Mouse (Mus musculus): ENCODE measurements around the gene Otud7b.

Otud7b gene

DNA sequence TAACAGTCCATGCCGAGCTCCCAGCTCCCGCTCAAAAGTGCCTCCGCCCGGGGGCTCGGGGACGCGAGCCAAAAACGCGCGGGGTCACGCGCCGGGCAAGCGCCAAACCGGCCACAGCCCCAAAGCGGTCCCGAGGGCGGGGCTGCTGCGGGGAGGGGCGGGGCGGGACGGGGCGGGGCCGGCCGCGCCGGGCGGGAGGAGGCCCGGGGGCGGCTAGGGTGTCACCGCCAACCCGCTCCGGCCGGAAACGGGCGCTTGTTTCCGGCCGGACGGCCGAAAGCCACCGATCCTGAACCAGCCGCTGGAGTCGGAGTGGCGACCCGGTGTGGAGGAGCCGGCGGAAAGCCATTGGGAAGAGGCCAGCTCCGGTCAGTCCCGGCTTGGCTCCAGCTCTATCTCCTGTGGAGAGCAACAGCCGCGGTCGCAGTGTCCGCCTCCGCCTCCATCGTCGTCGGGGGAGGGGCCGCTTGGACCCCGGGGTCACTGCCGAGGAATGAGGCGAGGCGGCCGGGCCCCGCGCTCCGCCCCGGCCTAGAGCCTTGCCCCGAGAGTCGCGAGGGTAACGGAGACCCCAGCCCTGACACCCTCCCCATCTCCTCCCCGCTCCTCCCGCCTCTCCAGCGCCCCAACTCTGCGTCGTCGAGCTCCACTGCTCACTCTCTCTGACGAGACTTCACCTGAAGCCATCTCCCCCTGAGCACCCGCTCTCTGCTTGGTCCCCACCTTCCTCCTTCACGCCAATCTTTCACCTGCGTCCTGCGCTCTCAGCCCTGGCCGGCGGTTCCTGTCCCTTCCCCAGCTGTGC, at the start of gene Otud7b:
Otud7b (plus strand) TSS at position 267 of the 805 bp plus-strand sequence.
- in situ Hi-C loops (cut with MboI; ENCODE audit: low pct_unique_long_range_greater_than_20kb in 1 of 2, low sequenced_read_pairs in 2 of 2, unreplicated experiment in 1 of 2): no loop called here

DNA sequence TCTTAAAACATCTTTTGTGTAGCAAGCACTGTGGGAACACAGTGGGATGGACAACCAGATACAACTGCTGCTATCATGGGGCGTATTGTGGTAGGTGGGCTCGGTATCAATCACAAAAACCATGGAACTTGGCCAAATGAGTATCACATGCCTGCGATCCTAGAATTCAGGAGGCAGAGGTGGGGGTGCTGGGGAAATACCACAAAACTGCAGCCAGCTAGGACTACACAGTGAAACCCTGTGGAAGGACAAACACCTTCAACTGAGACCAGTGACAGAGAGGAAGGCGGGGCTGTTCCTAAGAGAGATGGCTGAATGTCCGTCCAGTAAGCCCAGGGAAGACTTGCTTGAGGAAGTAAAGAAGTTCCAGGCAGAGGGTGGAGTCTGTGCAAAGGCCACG, 49.0 kb upstream of the Otud7b start:
- in situ Hi-C loops (cut with MboI; ENCODE audit: low pct_unique_long_range_greater_than_20kb in 1 of 2, low sequenced_read_pairs in 2 of 2, unreplicated experiment in 1 of 2): loop anchor here (5.0 to 10.0 kb wide), 2 partner anchors 80 to 93 kb away; no protein-coding TSS in a partner anchor

DNA sequence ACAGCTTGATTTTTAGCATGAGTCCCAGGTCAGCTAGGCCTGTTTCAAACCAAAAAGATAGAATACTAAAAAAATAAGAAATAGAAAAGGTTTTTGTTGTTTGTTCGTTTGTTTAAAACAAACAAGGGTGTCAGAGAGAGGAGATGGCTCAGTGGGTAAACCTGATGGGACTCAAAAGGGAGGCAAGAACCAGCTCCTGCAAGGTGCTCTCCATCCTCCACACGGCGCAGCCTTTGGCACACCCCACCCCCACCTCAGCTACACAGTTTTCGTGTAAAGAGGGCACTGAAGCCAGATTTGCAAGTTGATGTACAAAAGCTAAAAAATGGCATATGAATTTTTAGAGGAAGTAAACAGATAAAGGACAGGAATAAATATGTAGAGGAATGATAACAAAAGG, 48.3 kb upstream of the Otud7b start:
- in situ Hi-C loops (cut with MboI; ENCODE audit: low pct_unique_long_range_greater_than_20kb in 1 of 2, low sequenced_read_pairs in 2 of 2, unreplicated experiment in 1 of 2): loop anchor here (5.0 to 10.0 kb wide), 2 partner anchors 81 to 94 kb away; no protein-coding TSS in a partner anchor

DNA sequence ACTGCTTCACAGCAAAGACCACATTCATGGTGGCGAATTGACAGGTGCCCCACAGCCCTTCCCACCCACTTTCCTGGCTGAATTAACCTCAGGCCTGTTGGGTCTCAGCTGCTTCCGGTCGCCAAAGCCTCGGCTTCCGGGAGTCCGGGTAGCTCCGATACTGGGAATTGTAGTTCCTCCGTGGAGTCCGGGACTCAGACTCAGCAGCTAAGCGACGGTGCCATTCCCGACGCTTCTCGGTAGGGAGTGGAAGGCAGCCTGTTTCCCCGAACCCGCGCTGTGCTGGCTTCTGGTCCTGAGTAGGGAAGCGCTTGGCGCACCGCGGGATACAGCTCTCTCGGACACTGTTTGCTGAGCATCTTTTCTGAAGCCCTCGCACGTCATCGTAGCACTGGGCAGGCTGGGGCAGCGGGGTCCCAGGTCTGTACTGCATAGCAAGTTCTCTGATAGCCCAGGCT, 46.6 kb upstream of the Otud7b start:
- in situ Hi-C loops (cut with MboI; ENCODE audit: low pct_unique_long_range_greater_than_20kb in 1 of 2, low sequenced_read_pairs in 2 of 2, unreplicated experiment in 1 of 2): loop anchor here (5.0 to 10.0 kb wide), 2 partner anchors 83 to 95 kb away; no protein-coding TSS in a partner anchor

DNA sequence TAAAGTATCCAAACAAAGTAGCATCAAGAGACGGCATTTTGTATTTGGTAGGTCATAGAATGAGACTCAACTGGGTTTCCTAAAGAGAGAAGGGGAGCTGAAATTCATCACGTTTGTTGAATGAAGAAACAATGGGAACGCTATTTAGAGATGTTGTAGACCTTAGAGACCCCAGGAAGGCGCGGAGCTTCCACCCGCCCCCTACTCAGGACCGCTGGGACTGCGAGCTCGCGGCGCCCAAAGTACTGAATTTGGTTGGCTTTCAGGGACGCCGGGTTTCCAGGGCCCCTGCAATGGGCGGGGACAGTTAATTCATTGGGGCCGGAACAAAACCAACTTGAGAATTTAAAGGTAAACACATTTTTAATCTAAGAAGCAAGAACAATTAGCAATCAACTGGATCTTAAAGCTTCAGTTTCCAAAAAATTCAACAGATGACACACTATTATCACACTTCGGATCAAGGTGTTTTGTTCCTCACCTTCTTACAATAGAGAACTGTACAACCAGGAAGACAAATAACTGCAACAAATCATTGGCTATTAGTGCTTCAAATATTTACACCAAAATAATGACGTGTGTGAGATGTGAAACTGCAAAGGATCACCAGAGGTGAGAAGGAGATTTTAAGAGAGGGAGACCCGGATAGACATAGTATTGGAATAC, 46.0 kb upstream of the Otud7b start, which contains the start of gene Vps45:
Vps45 (minus strand) TSS at position 236 of the 666 bp plus-strand sequence.
- in situ Hi-C loops (cut with MboI; ENCODE audit: low pct_unique_long_range_greater_than_20kb in 1 of 2, low sequenced_read_pairs in 2 of 2, unreplicated experiment in 1 of 2): loop anchor here (5.0 to 10.0 kb wide), 2 partner anchors 84 to 96 kb away; no protein-coding TSS in a partner anchor

DNA sequence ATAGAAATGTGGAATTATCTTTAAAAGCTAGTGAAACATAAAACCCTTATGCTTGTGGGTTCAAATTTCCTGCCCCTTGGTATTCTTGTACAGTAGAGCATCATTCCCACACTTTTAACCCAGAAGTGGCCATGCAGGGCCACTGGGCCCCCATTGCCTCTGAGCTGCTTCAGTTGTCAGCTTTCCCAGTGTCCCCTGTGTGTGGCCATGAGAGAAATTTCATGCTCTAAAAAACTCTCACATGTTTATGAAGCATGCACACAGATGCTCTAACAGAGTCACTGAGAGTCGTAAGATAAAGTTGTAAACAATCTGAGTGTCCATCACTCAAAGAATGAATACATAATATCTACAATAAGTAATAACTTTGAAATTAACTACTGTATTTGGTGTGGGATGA, 44.2 kb upstream of the Otud7b start:
- in situ Hi-C loops (cut with MboI; ENCODE audit: low pct_unique_long_range_greater_than_20kb in 1 of 2, low sequenced_read_pairs in 2 of 2, unreplicated experiment in 1 of 2): no loop called here

DNA sequence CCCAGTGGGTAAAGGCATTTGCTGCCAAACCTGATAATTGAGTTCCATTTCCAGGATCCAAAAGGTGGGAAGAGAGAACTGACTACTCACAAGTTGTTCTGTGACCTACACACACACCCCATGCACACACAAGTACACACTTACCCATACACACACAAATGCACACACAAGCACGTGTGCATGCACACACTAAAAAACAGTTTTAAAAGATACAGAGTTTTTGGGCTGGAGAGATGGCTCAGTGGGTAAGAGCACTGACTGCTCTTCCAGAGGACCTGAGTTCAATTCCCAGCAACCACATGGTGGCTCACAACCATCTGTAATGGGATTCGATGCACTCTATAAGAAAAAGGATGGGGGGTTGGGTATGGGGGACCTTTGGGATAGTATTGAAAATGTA, 41.0 kb upstream of the Otud7b start:
- in situ Hi-C loops (cut with MboI; ENCODE audit: low pct_unique_long_range_greater_than_20kb in 1 of 2, low sequenced_read_pairs in 2 of 2, unreplicated experiment in 1 of 2): no loop called here

DNA sequence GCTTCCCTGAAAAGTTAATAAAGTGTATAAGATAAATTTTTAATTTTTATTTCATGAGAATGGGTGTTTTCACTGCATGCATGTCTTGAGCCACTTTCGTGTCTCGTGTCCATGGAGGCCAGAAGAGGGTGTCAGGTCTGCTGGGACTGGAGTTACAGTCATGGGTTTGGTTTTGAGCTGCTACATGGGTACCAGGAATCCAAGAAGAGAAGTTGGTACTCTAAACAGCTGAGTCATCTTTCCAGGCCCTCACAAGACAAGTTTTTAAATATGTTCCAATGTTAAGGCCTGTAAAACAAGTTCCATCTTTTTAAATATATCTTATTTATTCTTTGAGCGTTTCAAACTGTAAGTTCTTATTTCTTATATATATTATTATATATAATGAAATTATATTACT, 40.1 kb upstream of the Otud7b start:
- in situ Hi-C loops (cut with MboI; ENCODE audit: low pct_unique_long_range_greater_than_20kb in 1 of 2, low sequenced_read_pairs in 2 of 2, unreplicated experiment in 1 of 2): no loop called here

DNA sequence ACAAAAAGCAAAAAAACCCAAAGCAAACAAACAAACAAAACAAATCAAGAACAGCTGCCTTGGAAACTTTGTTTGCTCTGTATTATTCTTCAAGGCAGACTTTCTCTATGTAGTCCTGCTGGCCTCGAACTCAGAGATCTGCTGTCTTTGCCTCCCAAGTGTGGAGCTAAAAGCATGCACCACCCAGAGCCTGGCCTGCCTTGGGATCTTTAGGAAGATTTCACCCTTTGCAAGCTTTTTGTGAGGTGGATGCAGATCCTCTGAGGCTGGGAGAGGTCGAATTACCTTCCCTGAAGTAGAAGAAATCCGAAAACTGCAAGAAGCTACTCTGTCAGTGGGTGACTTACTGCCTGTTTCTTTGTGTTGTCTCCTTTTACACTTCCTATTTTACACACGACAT, 39.2 kb upstream of the Otud7b start:
- in situ Hi-C loops (cut with MboI; ENCODE audit: low pct_unique_long_range_greater_than_20kb in 1 of 2, low sequenced_read_pairs in 2 of 2, unreplicated experiment in 1 of 2): no loop called here

DNA sequence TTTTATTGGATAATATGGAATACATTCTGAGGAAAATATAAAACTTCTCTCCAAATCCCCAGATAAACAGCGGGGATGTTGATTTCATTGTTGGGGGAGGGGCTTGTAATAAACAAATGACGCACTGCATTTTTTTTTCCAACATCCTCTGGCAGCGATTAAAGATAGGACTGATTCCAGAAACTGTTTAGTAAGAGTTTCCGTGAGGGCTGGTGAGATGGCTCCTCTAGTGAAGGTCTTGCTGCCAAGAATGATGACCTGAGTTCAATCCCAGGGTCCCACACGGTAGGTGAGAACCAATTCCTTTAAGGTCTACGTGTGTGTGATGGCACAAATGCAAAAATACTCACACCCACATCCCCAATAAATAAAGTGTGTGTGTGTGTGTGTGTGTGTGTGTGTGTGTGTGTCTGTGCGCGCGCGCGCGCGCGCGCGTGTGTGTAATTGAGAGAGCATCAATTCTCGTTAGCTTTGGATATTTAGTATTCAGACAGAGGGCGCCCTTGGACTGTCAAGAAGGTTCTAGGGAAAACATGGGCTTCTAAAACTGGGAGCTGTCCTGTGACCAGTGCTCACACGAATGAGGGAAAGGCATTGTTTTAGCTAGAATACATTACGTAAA, 38.5 kb upstream of the Otud7b start:
- in situ Hi-C loops (cut with MboI; ENCODE audit: low pct_unique_long_range_greater_than_20kb in 1 of 2, low sequenced_read_pairs in 2 of 2, unreplicated experiment in 1 of 2): no loop called here

DNA sequence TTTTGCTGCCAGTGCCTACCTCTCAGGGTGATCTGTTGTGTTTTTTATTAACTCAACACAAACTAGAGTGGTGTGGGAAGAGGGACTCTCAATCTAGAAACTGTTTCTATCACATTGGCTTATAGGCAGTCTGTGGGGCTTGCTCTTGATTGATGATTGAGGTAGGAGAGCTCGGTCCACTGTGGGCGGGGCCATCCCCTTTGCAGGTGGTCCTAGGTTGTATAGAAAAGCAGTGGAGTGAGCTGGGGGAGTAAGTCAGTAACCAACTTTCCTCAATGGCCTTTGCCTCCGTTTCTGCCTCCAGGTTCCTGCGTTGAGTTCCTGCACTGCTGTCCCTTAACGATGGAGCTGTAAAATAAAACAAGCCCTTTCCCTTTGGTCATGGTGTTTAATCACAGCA, 37.6 kb upstream of the Otud7b start:
- in situ Hi-C loops (cut with MboI; ENCODE audit: low pct_unique_long_range_greater_than_20kb in 1 of 2, low sequenced_read_pairs in 2 of 2, unreplicated experiment in 1 of 2): no loop called here

DNA sequence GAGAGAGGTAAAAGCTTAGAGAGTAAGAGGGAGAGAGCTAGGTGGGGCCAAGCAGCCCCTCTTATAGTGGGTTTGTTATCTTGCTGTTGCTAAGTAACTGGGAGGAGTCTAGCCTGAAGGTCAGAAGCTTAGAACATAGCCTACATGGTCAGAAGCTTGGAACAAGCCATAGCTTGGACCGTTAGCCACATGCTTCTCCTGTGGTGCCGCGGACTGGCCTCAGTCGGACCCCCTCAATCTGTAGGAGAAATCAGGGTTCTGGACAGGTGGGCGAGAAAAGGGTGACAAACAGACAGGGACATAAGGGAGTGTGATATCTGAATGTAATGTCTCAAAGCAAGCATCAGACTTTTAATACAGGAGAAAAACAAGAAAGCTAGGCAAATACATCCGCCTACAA, 35.3 kb upstream of the Otud7b start:
- in situ Hi-C loops (cut with MboI; ENCODE audit: low pct_unique_long_range_greater_than_20kb in 1 of 2, low sequenced_read_pairs in 2 of 2, unreplicated experiment in 1 of 2): no loop called here

DNA sequence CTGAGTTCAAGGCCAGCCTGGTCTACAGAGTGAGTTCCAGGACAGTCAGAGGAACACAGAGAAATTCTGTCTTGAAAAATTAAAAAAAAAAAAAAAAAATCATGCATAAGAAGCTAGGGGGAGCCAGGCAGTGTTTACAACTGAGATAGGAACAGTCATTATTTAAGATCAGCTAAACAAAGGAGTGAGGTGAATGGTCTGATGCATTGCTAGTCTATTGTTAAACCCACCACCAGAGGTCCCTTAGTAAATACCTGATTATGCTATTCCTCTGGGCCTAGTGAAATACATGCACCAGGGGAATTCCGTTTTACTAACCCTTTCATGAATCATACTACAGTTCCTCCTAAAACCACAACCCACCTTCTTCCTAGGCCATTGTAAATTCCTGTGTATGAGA, 34.8 kb upstream of the Otud7b start:
- in situ Hi-C loops (cut with MboI; ENCODE audit: low pct_unique_long_range_greater_than_20kb in 1 of 2, low sequenced_read_pairs in 2 of 2, unreplicated experiment in 1 of 2): no loop called here

DNA sequence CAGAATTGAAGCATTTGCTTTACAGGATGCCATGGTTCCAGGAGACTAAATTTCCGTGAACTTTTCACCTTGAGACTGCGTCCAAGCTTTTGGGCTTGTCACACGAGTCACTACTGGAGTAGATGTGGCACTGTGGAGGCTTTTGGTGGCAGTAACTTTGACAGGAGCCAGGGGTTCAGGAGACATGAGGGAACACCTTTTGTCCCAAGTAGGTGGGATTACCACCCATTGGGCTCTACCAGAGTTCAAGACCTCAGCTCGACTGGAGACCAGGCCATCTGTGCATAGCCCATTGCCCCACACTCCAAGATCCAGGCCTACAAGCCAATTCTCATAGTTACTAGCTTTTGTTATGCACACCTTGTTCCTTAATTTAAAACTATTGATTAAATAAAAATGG, 34.1 kb upstream of the Otud7b start:
- in situ Hi-C loops (cut with MboI; ENCODE audit: low pct_unique_long_range_greater_than_20kb in 1 of 2, low sequenced_read_pairs in 2 of 2, unreplicated experiment in 1 of 2): loop anchor here in 1 of 2 experiments (5.0 kb wide), 1 partner anchor 87 kb away; no protein-coding TSS in a partner anchor

DNA sequence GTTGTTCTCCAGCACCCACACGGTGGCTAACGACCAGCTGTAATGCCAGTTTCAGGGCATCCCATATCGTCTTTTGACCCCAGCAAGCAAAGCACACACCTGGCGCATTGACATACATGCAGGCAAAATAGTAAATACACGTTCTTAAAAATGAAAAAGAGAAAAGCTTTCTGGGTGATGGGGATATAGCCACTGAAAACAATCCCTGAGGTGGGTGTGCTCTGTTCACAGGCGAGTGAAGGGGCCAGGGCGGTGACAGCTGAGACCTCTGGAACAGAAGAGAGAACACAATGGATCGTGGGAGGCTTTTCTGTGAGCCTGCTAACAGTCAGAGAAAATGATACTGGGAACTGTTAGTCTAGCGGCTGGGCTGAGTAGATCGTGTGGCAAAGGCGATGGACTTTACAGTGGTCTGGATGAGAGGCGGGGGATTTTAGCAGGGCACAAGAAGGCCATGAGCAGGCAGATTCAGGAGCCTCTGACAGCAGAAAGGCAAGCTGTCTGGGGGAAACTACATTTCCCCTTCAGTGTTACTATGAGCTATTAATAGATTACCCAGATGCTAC, 31.3 kb upstream of the Otud7b start:
- in situ Hi-C loops (cut with MboI; ENCODE audit: low pct_unique_long_range_greater_than_20kb in 1 of 2, low sequenced_read_pairs in 2 of 2, unreplicated experiment in 1 of 2): loop anchor here in 1 of 2 experiments (5.0 kb wide), 1 partner anchor 84 kb away; no protein-coding TSS in a partner anchor

DNA sequence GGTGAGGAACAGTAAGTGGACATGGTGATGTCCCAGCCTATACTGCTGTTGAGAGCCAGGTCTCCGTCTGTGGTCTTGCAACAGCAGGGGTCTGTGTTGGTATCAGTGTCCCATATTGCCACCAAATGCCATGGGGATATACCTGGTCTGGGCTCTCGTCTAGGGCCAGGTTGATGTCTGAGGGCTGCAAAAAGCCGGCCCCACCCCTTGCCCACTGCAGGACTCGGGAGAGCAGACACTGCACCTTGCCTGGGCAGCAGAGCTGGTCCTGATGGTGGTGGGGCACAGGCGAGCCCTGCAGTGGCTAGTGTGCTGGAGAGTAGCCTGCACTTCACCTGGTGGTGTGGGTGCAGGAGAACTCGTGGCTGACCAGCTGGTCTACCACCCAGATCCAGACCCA, 26.3 kb upstream of the Otud7b start:
- in situ Hi-C loops (cut with MboI; ENCODE audit: low pct_unique_long_range_greater_than_20kb in 1 of 2, low sequenced_read_pairs in 2 of 2, unreplicated experiment in 1 of 2): loop anchor here in 1 of 2 experiments (25.0 kb wide), 1 partner anchor 334 kb away; no protein-coding TSS in a partner anchor

DNA sequence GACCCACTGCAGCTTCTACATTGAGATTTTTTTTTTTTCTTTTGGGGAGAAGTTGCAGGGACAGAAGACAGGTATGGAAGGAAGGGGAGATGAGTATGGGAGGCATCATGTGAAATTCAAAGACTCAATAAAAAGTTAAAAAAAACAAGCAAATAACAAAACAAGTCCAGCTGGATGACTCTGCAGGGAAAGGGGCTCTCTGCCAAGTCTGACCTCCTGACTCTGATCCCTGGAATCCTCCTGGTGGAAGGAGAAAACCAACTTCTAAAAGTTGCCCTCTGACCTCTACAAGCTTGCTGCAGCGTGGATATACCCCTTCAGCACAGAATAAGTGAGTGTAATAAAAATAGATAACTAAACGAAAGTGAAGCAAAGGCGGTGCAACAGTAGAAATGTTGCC, 25.6 kb upstream of the Otud7b start:
- in situ Hi-C loops (cut with MboI; ENCODE audit: low pct_unique_long_range_greater_than_20kb in 1 of 2, low sequenced_read_pairs in 2 of 2, unreplicated experiment in 1 of 2): loop anchor here in 1 of 2 experiments (25.0 kb wide), 1 partner anchor 334 kb away; no protein-coding TSS in a partner anchor

DNA sequence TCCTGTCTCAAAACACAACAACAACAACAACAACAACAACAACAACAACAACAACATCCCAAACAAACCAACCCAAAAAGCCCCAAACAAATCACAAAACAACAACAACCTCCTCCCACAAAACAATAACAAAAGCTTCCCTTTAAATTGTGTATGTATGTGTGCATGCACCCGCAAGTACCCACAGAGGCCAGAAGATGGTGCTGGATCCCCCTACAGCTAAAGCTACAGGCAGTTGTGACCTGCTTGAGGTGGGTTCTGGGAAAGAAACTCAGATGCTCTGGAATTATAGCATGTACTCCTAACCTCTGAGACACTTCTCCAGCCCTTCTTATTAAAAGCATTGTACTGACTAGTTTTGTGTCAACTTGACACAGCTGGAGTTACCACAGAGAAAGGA, 23.3 kb upstream of the Otud7b start:
- in situ Hi-C loops (cut with MboI; ENCODE audit: low pct_unique_long_range_greater_than_20kb in 1 of 2, low sequenced_read_pairs in 2 of 2, unreplicated experiment in 1 of 2): loop anchor here in 1 of 2 experiments (25.0 kb wide), 1 partner anchor 331 kb away; no protein-coding TSS in a partner anchor
